Mouse (Mus musculus) liver, embryonic 14.5 days (tissue): ENCODE measurements around the gene Mrpl55.

Source experiments
- CTCF ChIP-seq: IDR thresholded peaks from 2 replicates; pipeline ENCODE4 v1.5.1; 2016; ENCODE audit warnings: antibody characterized with exemption, low read depth, control low read depth
- EP300 ChIP-seq: IDR thresholded peaks from 2 replicates; pipeline ENCODE4 v1.6.1; 2016; ENCODE audit warnings: antibody characterized with exemption, low read depth

GRCm38 (mm10) chr11:59170549-59170948 is 31.7 kb upstream of the Mrpl55 start:
- TF ChIP-seq CTCF (no peak), EP300 (no peak)
